Mouse (Mus musculus) neural tube, embryonic 14.5 days (tissue): ENCODE data around the gene Hexim1. TPM values are rescaled to one million over a fixed set of nuclear protein-coding genes. Genes with fewer than 3 reads are reported as not detected.

Source experiments
- ATAC-seq: fragments of 200-750 bp; cut with Nextera tagmentation; 2 replicates; pipeline ENCODE4 v1.8.0; 2017; ENCODE audit warnings: low read depth, mild to moderate bottlenecking, moderate TSS enrichment, moderate library complexity
- H3K27ac ChIP-seq: fragments of 300-500 bp; sonication (generic); 2 replicates; pipeline ENCODE4 v1.5.1; 2014; ENCODE audit warnings: low read depth, mild to moderate bottlenecking, control low read depth, low read length, moderate library complexity, mixed read lengths
- H3K27me3 ChIP-seq: fragments of 300-500 bp; sonication (generic); 2 replicates; pipeline ENCODE4 v1.6.1; 2014; ENCODE audit warnings: low read length; ENCODE audit not compliant: control insufficient read depth, insufficient read depth
- H3K36me3 ChIP-seq: fragments of 300-500 bp; sonication (generic); 2 replicates; pipeline ENCODE4 v1.6.1; 2014; ENCODE audit warnings: low read length, mixed read lengths; ENCODE audit not compliant: control insufficient read depth, insufficient read depth
- H3K4me1 ChIP-seq: fragments of 300-500 bp; sonication (generic); 2 replicates; pipeline ENCODE4 v1.6.1; 2014; ENCODE audit warnings: low read length; ENCODE audit not compliant: control insufficient read depth, insufficient read depth
- H3K4me2 ChIP-seq: fragments of 300-500 bp; sonication (generic); 2 replicates; pipeline ENCODE4 v1.6.1; 2014; ENCODE audit warnings: mild to moderate bottlenecking, low read depth, low read length, control low read depth
- H3K4me3 ChIP-seq: fragments of 300-500 bp; sonication (generic); 2 replicates; pipeline ENCODE4 v1.5.1; 2014; ENCODE audit warnings: low read depth, low read length, control low read depth, mixed read lengths
- H3K9ac ChIP-seq: fragments of 300-500 bp; sonication (generic); replicated peaks from 2 replicates; pipeline ENCODE4 v1.6.1; 2014; ENCODE audit warnings: low read depth, mild to moderate bottlenecking, control low read depth, low read length, mixed read lengths
- H3K9me3 ChIP-seq: fragments of 300-500 bp; sonication (generic); 2 replicates; pipeline ENCODE4 v1.6.1; 2016; ENCODE audit warnings: low read length; ENCODE audit not compliant: control insufficient read depth
- WGBS: fragments of 180-500 bp; shearing (Covaris S2); extraction: QIAGEN DNeasy Blood & Tissue Kit; methylation state at CpG from one replicate; pipeline ENCODE4 v1.1.7; 2014; 5-methylcytosine and 5-hydroxymethylcytosine counted together
- polyA plus RNA-seq: library from polyadenylated mRNA; unstranded; fragments of >200 nt; fragmentation: Nextera tagmentation; extraction: Ambion mirVana; gene quantifications from 2 replicates; pipeline ENCODE4 v1.2.1, GENCODE M21; 2014

Hexim1 gene
- polyA plus RNA-seq, 1 experiment from 2014 or later, result 5.8 TPM

DNA sequence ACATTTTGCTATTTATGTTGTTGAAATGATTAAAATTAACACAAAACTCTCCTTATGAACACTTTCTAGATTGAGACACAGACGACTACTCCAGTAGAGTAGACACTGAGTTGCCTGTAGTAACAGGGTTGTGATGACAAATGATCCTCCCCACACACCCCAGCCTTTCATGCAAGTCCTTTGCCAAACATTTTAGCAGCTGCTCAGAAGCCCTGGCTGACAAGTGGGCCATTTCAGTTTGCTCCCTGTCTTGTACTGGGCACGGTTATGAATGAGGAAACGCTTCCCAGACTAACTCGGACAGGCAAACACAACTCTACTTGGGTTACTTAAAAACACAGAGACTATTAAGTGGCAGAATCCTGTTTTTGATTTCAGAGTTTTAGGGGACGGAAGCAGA lies 4.3 kb downstream of the Hexim1 start:
- peaks cover 7% of the 10 kb centered on the region for H3K4me1 ChIP-seq
- H3K36me3 ChIP-seq, result no peaks in the 10 kb centered on the region
- H3K9me3 ChIP-seq, result no peaks in the 10 kb centered on the region
- no peak overlapping the region for H3K4me2 ChIP-seq
- no peak for ATAC-seq
- 69% methylated on average over 5 of the region's 5 CpGs for WGBS
- no peaks in the 10 kb centered on the region for H3K27me3 ChIP-seq
- no peak overlapping the region for H3K9ac ChIP-seq
- H3K4me3 ChIP-seq, result no peak overlapping the region
- H3K27ac ChIP-seq, result no peak overlapping the region

DNA sequence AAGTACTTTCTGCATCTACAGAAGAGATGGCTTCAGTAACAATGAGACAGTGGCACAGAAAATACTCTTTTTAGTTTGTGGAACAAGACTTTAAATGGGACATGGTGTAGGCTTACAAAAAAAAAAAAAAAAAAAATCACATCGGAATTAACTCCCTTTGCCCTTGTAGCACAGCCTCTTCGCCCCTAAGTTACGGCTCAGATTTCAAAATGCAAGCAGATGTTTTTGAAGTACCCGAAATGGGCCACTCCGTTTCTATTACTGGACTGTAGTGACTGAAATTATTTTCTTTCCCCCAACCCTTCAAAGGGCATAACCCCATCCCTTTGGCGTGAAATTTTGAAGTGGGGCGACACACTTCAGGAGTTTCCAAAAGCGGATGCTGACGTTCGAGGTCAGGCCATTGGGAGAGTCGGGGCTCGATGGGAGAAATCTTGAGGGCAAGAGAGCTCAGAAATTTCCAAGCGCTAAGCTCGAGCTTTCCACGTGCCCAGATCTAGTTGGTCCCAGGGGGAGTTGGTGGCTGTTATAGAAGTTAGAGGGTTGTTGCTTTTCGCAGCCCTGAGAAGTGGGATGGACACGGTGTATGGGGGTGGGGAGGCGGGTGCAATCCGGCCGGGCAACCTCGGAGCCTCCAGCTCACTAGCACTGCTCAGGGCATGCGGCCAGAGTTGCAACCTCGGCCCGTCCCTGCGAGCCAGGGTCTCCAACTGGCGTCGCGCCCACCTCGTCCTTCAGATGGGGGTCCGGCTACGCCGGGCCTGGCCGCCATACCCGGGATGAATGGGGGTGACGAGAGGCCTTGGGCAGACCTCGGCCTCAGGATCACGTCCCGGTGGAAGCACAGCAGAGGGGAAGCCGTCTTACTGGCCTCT lies 15.9 kb downstream of the Hexim1 start, which contains the start of gene Hexim2:
TSS of gene Hexim2 (plus strand) at position 729 of the 875 bp plus-strand sequence.
- Histone ChIP-seq H3K36me3 (no peaks in the 10 kb centered on the region), H3K4me2 (peak within 1 kb of the TSS; percentile 62), H3K27me3 (no peaks in the 10 kb centered on the region), H3K27ac (peak within 1 kb of the TSS; percentile 97), H3K9ac (peak within 1 kb of the TSS; percentile 97), H3K4me1 (peaks cover 22% of the 10 kb centered on the region; the same call in 1 of the 2 replicates), H3K9me3 (no peaks in the 10 kb centered on the region), H3K4me3 (peak within 1 kb of the TSS; percentile 81)
- ATAC-seq, result peak; percentile 49
- 1% methylated on average over 39 of the region's 39 CpGs for WGBS

DNA sequence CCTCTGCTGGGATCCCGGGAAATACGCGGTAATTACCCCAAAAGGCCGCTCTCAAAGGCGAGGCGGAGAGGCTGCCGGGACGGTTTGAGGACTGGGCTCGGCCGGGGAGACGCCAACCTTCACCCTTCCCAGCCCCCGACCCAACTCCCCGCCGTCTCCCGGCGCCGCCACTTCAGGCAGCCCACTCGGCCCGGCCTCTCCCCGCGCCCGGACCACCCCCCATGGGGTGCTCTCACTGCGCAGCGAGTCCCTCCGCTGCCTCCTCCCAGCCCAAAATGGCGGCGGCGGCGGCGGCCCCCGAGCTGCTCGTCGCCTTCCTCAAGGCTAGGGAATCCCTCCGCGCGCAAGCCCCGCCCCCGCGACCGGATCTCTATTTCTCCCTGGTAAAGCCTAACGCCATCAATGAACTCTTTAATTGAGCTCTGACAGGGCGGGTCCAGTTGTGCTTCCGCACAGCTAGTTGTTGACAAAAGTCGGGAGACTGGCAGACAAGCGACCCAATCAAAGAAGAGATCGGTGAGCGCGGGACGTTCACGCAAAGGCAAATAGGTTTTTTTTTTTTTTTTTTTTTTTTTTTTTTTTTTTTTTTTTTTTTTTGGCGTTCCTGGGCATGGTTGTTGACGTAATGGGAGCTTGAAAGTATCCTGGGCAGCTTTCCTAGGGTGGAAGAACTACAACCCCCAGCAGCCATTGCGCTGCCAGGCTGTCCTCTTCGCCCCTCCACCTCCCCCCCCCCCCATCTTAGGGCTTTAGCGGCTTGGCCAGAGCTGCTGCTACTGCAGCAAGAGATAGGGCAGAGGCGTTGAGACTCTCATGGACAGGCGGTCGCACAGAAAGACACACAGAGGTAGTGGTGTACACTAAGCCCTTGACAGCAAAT lies 16.8 kb downstream of the Hexim1 start:
- WGBS, result under 1% methylated on average over 51 of the region's 58 CpGs
- peak; percentile 95 for ATAC-seq
- no peaks in the 10 kb centered on the region for H3K36me3 ChIP-seq
- H3K9ac ChIP-seq, result peak overlapping the region; percentile 97
- peak overlapping the region; percentile 62 for H3K4me2 ChIP-seq
- no peaks in the 10 kb centered on the region for H3K9me3 ChIP-seq
- H3K27me3 ChIP-seq, result no peaks in the 10 kb centered on the region
- H3K27ac ChIP-seq, result peak overlapping the region; percentile 97
- H3K4me1 ChIP-seq, result peaks cover 22% of the 10 kb centered on the region; the same call in 1 of the 2 replicates
- H3K4me3 ChIP-seq, result peak overlapping the region; percentile 81

DNA sequence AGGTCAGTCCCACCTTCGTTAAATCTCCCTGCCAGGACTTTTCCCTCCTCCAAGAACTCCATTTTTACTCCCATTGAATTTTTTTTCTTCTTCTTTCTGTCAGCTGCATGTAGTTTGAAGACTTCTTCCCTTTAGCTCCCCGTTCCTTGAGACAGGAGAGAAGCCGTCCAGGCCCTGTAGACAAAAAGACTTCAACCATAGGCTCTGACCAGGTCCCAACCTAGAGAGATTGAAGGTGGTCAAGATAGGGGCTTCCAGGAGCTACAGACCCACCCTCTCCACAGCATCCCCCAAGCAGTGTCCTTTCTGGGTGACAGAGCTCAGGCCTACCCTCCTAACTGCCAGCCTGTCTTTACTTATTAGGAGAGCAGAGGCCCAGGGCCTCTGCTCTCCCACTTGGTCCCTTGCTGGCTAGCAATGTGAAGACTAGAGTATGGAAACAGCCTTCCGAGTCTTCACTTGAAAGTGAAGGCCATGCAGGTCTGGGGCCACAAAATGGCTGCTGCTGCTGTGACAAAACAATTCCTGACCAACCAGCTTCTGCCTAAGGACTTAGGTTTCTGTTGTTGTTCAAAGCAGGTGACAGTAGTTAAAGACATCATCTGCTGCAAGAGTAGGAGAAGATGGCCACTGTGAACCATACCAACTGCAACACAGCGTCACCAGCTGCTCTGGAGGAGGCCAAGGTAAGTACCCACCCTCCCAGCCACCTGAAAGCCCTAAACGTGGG lies 17.6 kb downstream of the Hexim1 start:
- H3K27ac ChIP-seq, result peak overlapping the region; percentile 74
- H3K4me3 ChIP-seq, result peak overlapping the region; percentile 24
- no peak for ATAC-seq
- no peaks in the 10 kb centered on the region for H3K27me3 ChIP-seq
- no peaks in the 10 kb centered on the region for H3K36me3 ChIP-seq
- H3K4me2 ChIP-seq, result peak overlapping the region; percentile 45
- WGBS, result 61% methylated on average over 6 of the region's 6 CpGs
- peak overlapping the region; percentile 22; the same call in 1 of the 2 replicates for H3K9ac ChIP-seq
- H3K9me3 ChIP-seq, result no peaks in the 10 kb centered on the region
- H3K4me1 ChIP-seq, result peaks cover 22% of the 10 kb centered on the region; the same call in 1 of the 2 replicates

DNA sequence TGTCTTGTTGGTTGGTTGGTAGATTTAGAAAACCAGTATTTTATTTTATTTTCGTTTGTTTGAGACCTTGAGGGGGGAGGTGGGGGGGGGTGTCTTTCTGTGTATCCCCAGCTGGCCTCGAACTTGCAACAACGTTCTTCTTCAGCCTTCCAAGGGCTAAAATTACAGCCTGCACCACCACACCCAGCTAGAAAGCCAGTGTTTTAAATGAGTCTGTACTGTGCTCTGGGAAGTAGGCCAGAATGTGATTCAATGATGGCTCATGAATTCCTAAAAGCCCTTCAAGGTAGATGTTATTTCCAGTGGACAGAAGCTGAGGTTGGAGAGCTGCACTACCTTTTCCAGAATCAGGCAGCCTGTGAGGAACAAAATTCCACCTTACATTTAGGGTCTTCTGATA lies 18.2 kb downstream of the Hexim1 start:
- WGBS, result 88% methylated on average over 3 of the region's 3 CpGs
- H3K4me3 ChIP-seq, result no peak overlapping the region
- H3K4me1 ChIP-seq, result peaks cover 22% of the 10 kb centered on the region; the same call in 1 of the 2 replicates
- peak overlapping the region; percentile 45; the same call in 1 of the 2 replicates for H3K4me2 ChIP-seq
- H3K9me3 ChIP-seq, result no peaks in the 10 kb centered on the region
- H3K27ac ChIP-seq, result no peak overlapping the region
- no peak overlapping the region for H3K9ac ChIP-seq
- ATAC-seq, result no peak
- no peaks in the 10 kb centered on the region for H3K36me3 ChIP-seq
- no peaks in the 10 kb centered on the region for H3K27me3 ChIP-seq

DNA sequence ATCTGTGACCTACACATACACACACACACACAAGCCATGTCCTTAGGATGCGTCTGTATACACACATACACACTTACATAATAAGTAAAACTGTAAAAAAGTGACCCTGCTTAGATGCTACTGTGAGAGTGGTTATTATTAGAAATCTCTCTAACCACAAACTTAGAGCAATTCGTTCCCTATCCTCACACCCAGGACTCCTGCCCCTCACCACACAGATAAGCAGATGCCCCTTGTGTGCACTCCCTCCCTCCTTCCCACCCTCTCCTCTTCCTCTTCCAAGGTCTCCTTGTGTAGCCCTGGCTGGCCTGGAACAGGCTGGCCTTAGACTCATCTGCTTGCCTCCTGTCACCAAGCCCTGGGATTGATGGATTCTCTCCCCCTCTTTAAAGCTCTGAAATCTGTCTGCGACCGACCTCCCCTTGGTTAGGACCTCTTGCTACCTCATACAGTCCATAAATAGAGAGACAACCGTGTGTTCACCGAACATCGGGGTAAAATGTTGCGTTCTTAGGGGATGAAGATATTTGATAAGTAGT lies 20.1 kb downstream of the Hexim1 start:
- no peak overlapping the region for H3K4me3 ChIP-seq
- no peaks in the 10 kb centered on the region for H3K27me3 ChIP-seq
- H3K36me3 ChIP-seq, result no peaks in the 10 kb centered on the region
- no peaks in the 10 kb centered on the region for H3K9me3 ChIP-seq
- peaks cover 17% of the 10 kb centered on the region; the same call in 1 of the 2 replicates for H3K4me1 ChIP-seq
- H3K9ac ChIP-seq, result no peak overlapping the region
- H3K27ac ChIP-seq, result no peak overlapping the region
- no peak for ATAC-seq
- no peak overlapping the region for H3K4me2 ChIP-seq
- WGBS, result 91% methylated on average over 8 of the region's 8 CpGs

DNA sequence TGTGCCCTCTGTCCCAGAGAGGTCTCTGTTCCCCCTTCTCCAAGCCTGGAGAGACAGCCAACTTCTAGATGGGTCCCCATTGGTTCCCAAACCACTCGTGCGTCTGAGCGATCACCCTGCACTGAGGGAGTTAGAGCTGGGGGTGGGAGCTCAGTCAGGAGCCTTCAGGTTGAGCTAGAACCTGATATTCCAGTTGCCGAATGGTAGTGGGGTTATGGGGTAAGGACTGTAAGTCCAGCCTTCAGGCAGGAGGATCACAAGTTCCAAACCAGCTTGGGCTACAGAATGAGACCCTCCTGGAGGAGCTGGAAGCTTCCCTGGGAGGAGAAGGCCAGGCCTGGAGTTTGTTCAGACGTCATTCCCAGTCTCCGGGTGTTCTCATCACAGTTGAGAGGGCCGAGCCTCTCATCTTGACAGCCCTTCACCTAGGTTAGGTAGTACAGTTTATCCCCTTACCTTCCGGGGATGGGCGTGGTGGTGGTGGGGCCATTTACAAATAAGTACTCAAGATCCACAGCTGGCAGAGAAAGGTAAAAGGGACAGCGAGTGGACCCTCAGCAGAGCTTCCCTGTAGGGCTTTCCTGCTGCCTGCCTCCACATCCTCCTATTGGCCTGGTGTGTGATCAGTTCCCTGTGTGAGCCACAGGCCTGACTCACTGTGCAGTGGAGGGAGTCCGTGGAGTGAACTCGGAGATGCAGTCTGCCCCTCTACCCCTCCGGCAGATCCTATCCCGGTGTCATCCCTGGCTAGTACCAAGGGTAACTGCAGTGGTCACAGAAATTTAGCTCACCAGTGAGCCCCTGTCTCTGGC lies 24.1 kb downstream of the Hexim1 start:
- no peaks in the 10 kb centered on the region for H3K27me3 ChIP-seq

DNA sequence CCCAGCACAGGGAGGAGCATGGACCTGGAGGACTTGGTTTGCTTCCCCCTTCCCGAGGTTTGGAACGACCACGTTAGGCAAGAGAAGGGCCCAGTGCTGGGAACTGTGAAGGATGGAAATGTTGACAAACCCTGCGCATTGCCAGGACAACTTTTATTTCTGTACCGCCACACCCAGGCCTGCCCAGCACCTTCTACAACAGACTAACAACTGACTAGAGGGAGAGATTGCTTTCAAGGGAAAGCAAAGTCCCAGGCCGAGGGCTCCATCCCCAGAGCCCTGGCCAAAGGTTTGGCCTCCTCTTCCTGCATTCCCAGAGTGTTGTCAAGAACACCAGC lies 24.7 kb downstream of the Hexim1 start:
- H3K9me3 ChIP-seq, result no peaks in the 10 kb centered on the region

More for the DNA sequence above, 24.1 kb downstream of the Hexim1 start:
- H3K4me1 ChIP-seq, result peaks cover 19% of the 10 kb centered on the region
- no peak overlapping the region for H3K4me2 ChIP-seq
- no peak overlapping the region for H3K9ac ChIP-seq
- WGBS, result 85% methylated on average over 14 of the region's 14 CpGs
- no peak overlapping the region for H3K4me3 ChIP-seq
- H3K36me3 ChIP-seq, result no peaks in the 10 kb centered on the region
- no peak for ATAC-seq
- H3K27ac ChIP-seq, result no peak overlapping the region
- H3K9me3 ChIP-seq, result no peaks in the 10 kb centered on the region

More for the DNA sequence above, 24.7 kb downstream of the Hexim1 start:
- 60% methylated on average over 6 of the region's 6 CpGs for WGBS
- Histone ChIP-seq H3K27me3 (no peaks in the 10 kb centered on the region), H3K27ac (no peak overlapping the region), H3K4me1 (peaks cover 16% of the 10 kb centered on the region), H3K9ac (no peak overlapping the region), H3K36me3 (no peaks in the 10 kb centered on the region), H3K4me2 (no peak overlapping the region), H3K4me3 (no peak overlapping the region)
- ATAC-seq, result no peak
